Mouse (Mus musculus) heart, embryonic 16.5 days (tissue): ENCODE measurements around the gene Prkaa2. TPM values are rescaled to one million over a fixed set of nuclear protein-coding genes. Genes with fewer than 3 reads are reported as not detected.
"Not testable (repeated sequence)": the region's sequence is repeated elsewhere in the genome, so short reads cannot be mapped to it uniquely, and the experiment has no call there.

Experiments
- ATAC-seq: fragments of 200-750 bp; cut with Nextera tagmentation; replicated peaks from 2 replicates; pipeline ENCODE4 v1.8.0; 2017; ENCODE audit warnings: moderate number of reproducible peaks; ENCODE audit not compliant: insufficient read depth, low FRiP score; ENCODE audit errors: extremely low read depth
- H3K27ac ChIP-seq: fragments of 300-500 bp; sonication (generic); 2 replicates; pipeline ENCODE4 v1.5.1; 2014; ENCODE audit warnings: mild to moderate bottlenecking, low read length, control low read depth, moderate library complexity
- H3K27me3 ChIP-seq: fragments of 300-500 bp; sonication (generic); 2 replicates; pipeline ENCODE4 v1.6.1; 2014; ENCODE audit warnings: low read length, mixed read lengths; ENCODE audit not compliant: control insufficient read depth, insufficient read depth
- H3K36me3 ChIP-seq: fragments of 300-500 bp; sonication (generic); 2 replicates; pipeline ENCODE4 v1.6.1; 2014; ENCODE audit not compliant: control insufficient read depth, insufficient read depth
- H3K4me1 ChIP-seq: fragments of 300-500 bp; sonication (generic); 2 replicates; pipeline ENCODE4 v1.6.1; 2014; ENCODE audit warnings: low read length, mixed read lengths; ENCODE audit not compliant: control insufficient read depth, insufficient read depth
- H3K4me2 ChIP-seq: fragments of 300-500 bp; sonication (generic); 2 replicates; pipeline ENCODE4 v1.6.1; 2014; ENCODE audit warnings: low read depth, mild to moderate bottlenecking, control low read depth, low read length
- H3K4me3 ChIP-seq: fragments of 300-500 bp; sonication (generic); 2 replicates; pipeline ENCODE4 v1.5.1; 2014; ENCODE audit warnings: mild to moderate bottlenecking, control low read depth, low read length
- H3K9ac ChIP-seq: fragments of 300-500 bp; sonication (generic); 2 replicates; pipeline ENCODE4 v1.6.1; 2014; ENCODE audit warnings: low read length, control low read depth
- H3K9me3 ChIP-seq: fragments of 300-500 bp; sonication (generic); replicated peaks from 2 replicates; pipeline ENCODE4 v1.6.1; 2016; ENCODE audit warnings: low read length; ENCODE audit not compliant: control insufficient read depth
- WGBS: fragments of 180-500 bp; shearing (Covaris S2); extraction: QIAGEN DNeasy Blood & Tissue Kit; methylation state at CpG from one replicate; pipeline ENCODE4 v1.1.7; 2014; 5-methylcytosine and 5-hydroxymethylcytosine counted together
- polyA plus RNA-seq: library from polyadenylated mRNA; unstranded; fragments of >200 nt; fragmentation: Nextera tagmentation; extraction: Ambion mirVana; gene quantifications from 2 replicates; pipeline ENCODE4 v1.2.1, GENCODE M21; 2015

Gene Prkaa2
- polyA plus RNA-seq, 1 experiment from 2014 or later, result 45.3 TPM

GRCm38 (mm10) chr4:105013718-105014117 lies 96.0 kb downstream of the Prkaa2 start:
- WGBS, result 86% methylated on average over 7 of the region's 7 CpGs
- Histone ChIP-seq H3K4me2 (no peak overlapping the region), H3K4me3 (no peak overlapping the region), H3K9ac (no peak overlapping the region), H3K9me3 (peaks cover 4% of the 10 kb centered on the region; the same call in 1 of the 2 replicates), H3K27ac (no peak overlapping the region), H3K4me1 (no peaks in the 10 kb centered on the region), H3K36me3 (peaks cover 14% of the 10 kb centered on the region; the same call in 1 of the 2 replicates), H3K27me3 (no peaks in the 10 kb centered on the region)
- ATAC-seq, result no peak

GRCm38 (mm10) chr4:105007360-105008018 lies 102.2 kb downstream of the Prkaa2 start:
- WGBS, result 82% methylated on average over 4 of the region's 4 CpGs
- H3K4me1 ChIP-seq, result no peaks in the 10 kb centered on the region
- H3K27me3 ChIP-seq, result no peaks in the 10 kb centered on the region
- no peak overlapping the region for H3K27ac ChIP-seq
- no peak overlapping the region for H3K9ac ChIP-seq
- H3K4me3 ChIP-seq, result no peak overlapping the region
- H3K36me3 ChIP-seq, result peaks cover under 1% of the 10 kb centered on the region; the same call in 1 of the 2 replicates
- no peak overlapping the region for H3K4me2 ChIP-seq
- no peak for ATAC-seq
- peaks cover 4% of the 10 kb centered on the region; the same call in 1 of the 2 replicates for H3K9me3 ChIP-seq

- H3K9me3 ChIP-seq, H3K36me3 ChIP-seq, H3K27ac ChIP-seq, H3K4me3 ChIP-seq, H3K4me1 ChIP-seq, H3K4me2 ChIP-seq, H3K27me3 ChIP-seq, H3K9ac ChIP-seq, ATAC-seq: not testable (repeated sequence)
- WGBS, result 81% methylated on average over 12 of the region's 12 CpGs
These were observed 105.0 kb downstream of the Prkaa2 start for GRCm38 (mm10) chr4:105004649-105005048.

- Histone ChIP-seq H3K27ac (no peak overlapping the region), H3K36me3 (no peaks in the 10 kb centered on the region), H3K9me3 (peaks cover 4% of the 10 kb centered on the region; the same call in 1 of the 2 replicates), H3K9ac (no peak overlapping the region), H3K27me3 (no peaks in the 10 kb centered on the region), H3K4me1 (no peaks in the 10 kb centered on the region), H3K4me3 (no peak overlapping the region), H3K4me2 (no peak overlapping the region)
- WGBS, result 50% methylated on average over 8 of the region's 8 CpGs
- ATAC-seq, result no peak
These were observed 105.6 kb downstream of the Prkaa2 start for GRCm38 (mm10) chr4:105004135-105004534.

- 65% methylated on average over 1 of the region's 1 CpGs for WGBS
These were observed 108.0 kb downstream of the Prkaa2 start for GRCm38 (mm10) chr4:105001736-105002135.

GRCm38 (mm10) chr4:104999702-105000101 lies 110.0 kb downstream of the Prkaa2 start:
- no peak for ATAC-seq
- H3K9me3 ChIP-seq, result no peaks in the 10 kb centered on the region
- H3K4me2 ChIP-seq, result no peak overlapping the region
- H3K4me1 ChIP-seq, result no peaks in the 10 kb centered on the region
- H3K36me3 ChIP-seq, result no peaks in the 10 kb centered on the region
- H3K27me3 ChIP-seq, result no peaks in the 10 kb centered on the region
- H3K27ac ChIP-seq, result no peak overlapping the region
- WGBS, result 78% methylated on average over 5 of the region's 5 CpGs
- H3K9ac ChIP-seq, result no peak overlapping the region
- H3K4me3 ChIP-seq, result no peak overlapping the region

More at GRCm38 (mm10) chr4:105001736-105002135, 108.0 kb downstream of the Prkaa2 start:
- Histone ChIP-seq H3K4me3 (no peak overlapping the region), H3K36me3 (no peaks in the 10 kb centered on the region), H3K27me3 (no peaks in the 10 kb centered on the region), H3K4me2 (no peak overlapping the region), H3K9ac (no peak overlapping the region), H3K9me3 (no peaks in the 10 kb centered on the region), H3K27ac (no peak overlapping the region), H3K4me1 (no peaks in the 10 kb centered on the region)
- no peak for ATAC-seq

- H3K9me3 ChIP-seq, result no peaks in the 10 kb centered on the region
- no peaks in the 10 kb centered on the region for H3K27me3 ChIP-seq
- WGBS, result 83% methylated on average over 10 of the region's 10 CpGs
- H3K36me3 ChIP-seq, result no peaks in the 10 kb centered on the region
- no peak overlapping the region for H3K4me2 ChIP-seq
- ATAC-seq, result no peak
- no peaks in the 10 kb centered on the region for H3K4me1 ChIP-seq
- H3K9ac ChIP-seq, result no peak overlapping the region
- no peak overlapping the region for H3K27ac ChIP-seq
- H3K4me3 ChIP-seq, result no peak overlapping the region
These were observed 116.4 kb downstream of the Prkaa2 start for GRCm38 (mm10) chr4:104993140-104993874.

- Histone ChIP-seq H3K4me3 (no peak overlapping the region), H3K36me3 (no peaks in the 10 kb centered on the region), H3K4me1 (no peaks in the 10 kb centered on the region), H3K4me2 (no peak overlapping the region), H3K27me3 (no peaks in the 10 kb centered on the region), H3K9me3 (no peaks in the 10 kb centered on the region), H3K27ac (no peak overlapping the region), H3K9ac (no peak overlapping the region)
- 84% methylated on average over 3 of the region's 3 CpGs for WGBS
- ATAC-seq, result no peak
These were observed 117.4 kb downstream of the Prkaa2 start for GRCm38 (mm10) chr4:104992271-104992670.

- Histone ChIP-seq H3K36me3 (no peaks in the 10 kb centered on the region), H3K27me3 (no peaks in the 10 kb centered on the region), H3K4me2 (no peak overlapping the region), H3K9me3 (no peaks in the 10 kb centered on the region), H3K27ac (no peak overlapping the region), H3K4me1 (no peaks in the 10 kb centered on the region), H3K9ac (no peak overlapping the region), H3K4me3 (no peak overlapping the region)
- ATAC-seq, result no peak
- WGBS, result 60% methylated on average over 3 of the region's 3 CpGs
These were observed 119.0 kb downstream of the Prkaa2 start for GRCm38 (mm10) chr4:104990686-104991085.
